Mouse (Mus musculus): Measurements from ENCODE around the gene Lmntd1.

Gene Lmntd1

GRCm38 (mm10) chr6:145614219-145614618 is at the start of gene Lmntd1:
Gene Lmntd1 (minus strand): TSS chr6:145614319.
- DNase-seq (ENCODE audit: low read depth, low spot score): no peak

GRCm38 (mm10) chr6:145660943-145661342 is 46.8 kb upstream of the Lmntd1 start:
- DNase-seq (ENCODE audit: low read depth, low spot score): no peak

GRCm38 (mm10) chr6:145659116-145659515 is 45.0 kb upstream of the Lmntd1 start:
- DNase-seq (ENCODE audit: low read depth, low spot score): no peak

- no peak for DNase-seq (ENCODE audit: low read depth, low spot score)
These were observed 42.8 kb upstream of the Lmntd1 start for GRCm38 (mm10) chr6:145656740-145657591.

GRCm38 (mm10) chr6:145655678-145656077 is 41.6 kb upstream of the Lmntd1 start:
- no peak for DNase-seq (ENCODE audit: low read depth, low spot score)

- no peak for DNase-seq (ENCODE audit: low read depth, low spot score)
These were observed 40.1 kb upstream of the Lmntd1 start for GRCm38 (mm10) chr6:145654062-145654836.

GRCm38 (mm10) chr6:145653626-145654025 is 39.5 kb upstream of the Lmntd1 start:
- no peak for DNase-seq (ENCODE audit: low read depth, low spot score)

- DNase-seq (ENCODE audit: low read depth, low spot score): no peak
These were observed 38.9 kb upstream of the Lmntd1 start for GRCm38 (mm10) chr6:145652986-145653385.

- no peak for DNase-seq (ENCODE audit: low read depth, low spot score)
These were observed 37.9 kb upstream of the Lmntd1 start for GRCm38 (mm10) chr6:145651976-145652375.

GRCm38 (mm10) chr6:145640971-145641506 is 26.9 kb upstream of the Lmntd1 start:
- peak; percentile 12 for DNase-seq (ENCODE audit: low read depth, low spot score)

GRCm38 (mm10) chr6:145638248-145638647 is 24.1 kb upstream of the Lmntd1 start:
- DNase-seq (ENCODE audit: low read depth, low spot score): no peak

- DNase-seq (ENCODE audit: low read depth, low spot score): no peak
These were observed 22.6 kb upstream of the Lmntd1 start for GRCm38 (mm10) chr6:145636682-145637081.

GRCm38 (mm10) chr6:145634454-145634853 is 20.3 kb upstream of the Lmntd1 start:
- DNase-seq (ENCODE audit: low read depth, low spot score): no peak

- DNase-seq (ENCODE audit: low read depth, low spot score): no peak
These were observed 16.1 kb upstream of the Lmntd1 start for GRCm38 (mm10) chr6:145630269-145630668.

GRCm38 (mm10) chr6:145623141-145623540 is 9.0 kb upstream of the Lmntd1 start:
- no peak for DNase-seq (ENCODE audit: low read depth, low spot score)

- DNase-seq (ENCODE audit: low read depth, low spot score): peak; percentile 22
These were observed 2.5 kb upstream of the Lmntd1 start for GRCm38 (mm10) chr6:145616402-145617229.

GRCm38 (mm10) chr6:145615666-145616210 is 1.6 kb upstream of the Lmntd1 start, which contains the start of gene Tuba3b:
Gene Tuba3b (plus strand): TSS chr6:145615757.
- DNase-seq (ENCODE audit: low read depth, low spot score): no peak

- no peak for DNase-seq (ENCODE audit: low read depth, low spot score)
These were observed 1.5 kb downstream of the Lmntd1 start for GRCm38 (mm10) chr6:145612611-145613010.

- DNase-seq (ENCODE audit: low read depth, low spot score): no peak
These were observed 3.2 kb downstream of the Lmntd1 start for GRCm38 (mm10) chr6:145610901-145611300.

GRCm38 (mm10) chr6:145608693-145609092 is 5.4 kb downstream of the Lmntd1 start:
- no peak for DNase-seq (ENCODE audit: low read depth, low spot score)

- DNase-seq (ENCODE audit: low read depth, low spot score): peak; percentile 13
These were observed 6.4 kb downstream of the Lmntd1 start for GRCm38 (mm10) chr6:145607746-145608145.
